Mouse (Mus musculus): ENCODE results near the gene Tmem131l.

Tmem131l gene

DNA sequence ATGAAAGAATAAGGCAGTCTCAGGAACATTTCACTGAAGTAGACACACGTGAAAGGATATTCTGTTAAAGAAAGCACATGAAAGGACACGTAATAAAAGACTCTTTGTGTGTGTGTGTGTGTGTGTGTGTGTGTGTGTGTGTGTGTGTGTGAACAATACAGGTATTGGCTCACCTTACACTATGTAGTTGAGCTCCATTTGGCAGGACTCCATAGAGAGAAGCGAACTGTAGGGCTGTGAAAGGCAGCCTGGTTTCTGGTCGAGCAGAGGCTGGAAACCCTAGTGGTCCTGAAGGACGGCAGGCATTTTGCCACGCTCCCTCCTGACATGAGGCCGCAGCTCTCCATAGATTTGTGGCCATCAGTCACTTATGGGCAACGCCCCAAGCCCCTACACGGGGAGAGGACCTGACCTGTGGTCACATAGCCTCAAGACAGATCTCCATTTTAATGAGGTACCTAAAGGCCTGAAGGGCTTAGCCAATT is 175.9 kb downstream of the Tmem131l start:
- no peak for DNase-seq (ENCODE audit: low spot score)

GRCm38 (mm10) chr3:83862956-83863355 is 177.0 kb downstream of the Tmem131l start:
- DNase-seq (ENCODE audit: low spot score) = no peak

- no peak for DNase-seq (ENCODE audit: low spot score)
Observed at GRCm38 (mm10) chr3:83859595-83859994, 180.4 kb downstream of the Tmem131l start.

DNA sequence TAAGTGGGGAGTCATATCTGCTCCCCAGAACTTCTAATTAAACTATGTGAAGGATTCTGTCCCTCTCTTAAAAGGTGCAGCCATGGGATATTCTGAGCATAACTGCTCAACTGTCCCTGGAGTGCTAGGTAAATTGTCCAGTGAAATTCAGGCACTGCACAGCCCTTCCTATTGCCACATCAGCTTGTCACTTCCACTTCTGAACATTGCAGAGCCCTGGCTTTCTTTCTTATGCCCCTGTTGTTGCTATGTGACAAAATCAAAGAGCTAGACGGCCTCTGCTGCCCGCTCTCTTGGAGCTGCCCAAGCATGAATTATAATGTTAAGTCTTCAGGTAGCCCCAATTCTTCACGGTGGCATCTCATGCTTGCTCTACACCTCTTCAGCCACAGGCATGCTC is 180.9 kb downstream of the Tmem131l start:
- DNase-seq (ENCODE audit: low spot score) = no peak

DNA sequence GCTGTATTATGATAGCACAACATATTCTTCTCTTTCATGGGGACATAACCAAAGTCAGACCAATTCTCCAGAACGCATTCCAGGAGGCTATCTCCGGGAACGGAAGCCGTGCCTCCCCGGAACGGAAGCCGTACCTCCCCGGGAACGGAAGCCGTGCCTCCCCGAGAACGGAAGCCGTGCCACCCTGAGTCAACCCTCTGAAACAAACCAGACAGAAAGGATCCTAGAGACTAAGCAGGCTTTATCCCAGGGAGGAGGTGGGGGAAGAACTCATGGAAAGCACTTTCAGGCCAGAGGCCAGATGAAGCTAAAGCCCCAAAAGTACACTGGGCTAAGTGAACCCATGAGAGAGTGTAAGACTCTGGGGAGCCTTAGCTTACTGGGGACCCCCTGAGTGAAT is 182.4 kb downstream of the Tmem131l start:
- no peak for DNase-seq (ENCODE audit: low spot score)

DNA sequence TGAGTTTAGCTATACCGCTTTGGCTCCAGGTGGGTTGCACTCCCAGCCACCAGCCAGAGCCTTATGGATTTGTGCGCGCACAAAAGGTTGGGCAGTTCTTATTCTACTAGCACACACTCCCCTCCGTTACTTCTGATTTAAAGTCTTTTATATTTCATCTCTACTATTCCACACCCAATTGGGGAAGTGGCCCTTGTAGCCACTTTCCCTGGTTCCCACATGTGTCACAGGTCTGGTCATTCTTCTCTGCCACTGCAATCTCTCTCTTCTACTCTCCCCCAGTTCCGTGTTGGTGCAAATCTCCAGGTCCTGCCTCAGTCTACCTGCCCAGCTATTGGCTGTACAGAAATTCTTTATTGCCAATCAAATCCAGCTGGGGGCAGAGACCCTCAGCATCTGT is 184.3 kb downstream of the Tmem131l start:
- DNase-seq (ENCODE audit: low spot score) = no peak

DNA sequence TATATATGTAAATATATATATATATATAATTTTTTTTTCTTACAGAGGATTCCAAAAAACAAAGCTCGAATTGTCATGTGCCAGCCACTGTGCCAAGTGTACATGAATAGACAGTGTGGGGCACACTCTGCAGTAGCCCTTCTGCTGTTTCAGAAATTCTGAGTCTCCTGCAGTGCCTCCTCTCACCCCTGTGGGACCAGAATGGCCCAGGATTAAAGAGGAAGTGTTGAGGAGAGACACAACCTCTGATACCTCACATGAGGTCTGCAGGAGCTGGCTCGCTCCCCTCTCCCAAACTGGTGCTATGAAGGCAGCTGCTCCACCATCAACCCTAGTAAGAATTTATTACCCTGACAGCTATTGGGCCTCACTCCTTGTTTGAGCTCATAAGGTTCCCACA is 190.6 kb downstream of the Tmem131l start:
- DNase-seq (ENCODE audit: low spot score) = no peak
